Mouse (Mus musculus): ENCODE results near the gene Vtcn1.
"Not testable (repeated sequence)": the region's sequence is repeated elsewhere in the genome, so short reads cannot be mapped to it uniquely, and the experiment has no call there.

The Vtcn1 gene

GRCm38 (mm10) chr3:100825225-100825965 is at the start of gene Vtcn1:
Vtcn1 (plus strand) TSS chr3:100825459.
- DNase-seq: no peak

GRCm38 (mm10) chr3:100776967-100777366 is 48.3 kb upstream of the Vtcn1 start:
- no peak for DNase-seq

- DNase-seq: no peak
These were observed 47.7 kb upstream of the Vtcn1 start for GRCm38 (mm10) chr3:100777568-100777967.

GRCm38 (mm10) chr3:100786076-100786475 is 39.2 kb upstream of the Vtcn1 start:
- no peak for DNase-seq

GRCm38 (mm10) chr3:100791670-100792069 is 33.6 kb upstream of the Vtcn1 start:
- DNase-seq: no peak

GRCm38 (mm10) chr3:100793345-100793744 is 31.9 kb upstream of the Vtcn1 start:
- DNase-seq: no peak

GRCm38 (mm10) chr3:100796571-100796970 is 28.7 kb upstream of the Vtcn1 start:
- no peak for DNase-seq

- DNase-seq: no peak
These were observed 27.8 kb upstream of the Vtcn1 start for GRCm38 (mm10) chr3:100797166-100798145.

- DNase-seq: no peak
These were observed 26.3 kb upstream of the Vtcn1 start for GRCm38 (mm10) chr3:100798872-100799422.

GRCm38 (mm10) chr3:100804975-100805374 is 20.3 kb upstream of the Vtcn1 start:
- DNase-seq: no peak

- DNase-seq: no peak
These were observed 19.3 kb upstream of the Vtcn1 start for GRCm38 (mm10) chr3:100805925-100806324.

- DNase-seq: no peak
These were observed 14.8 kb upstream of the Vtcn1 start for GRCm38 (mm10) chr3:100810461-100810860.

GRCm38 (mm10) chr3:100811836-100812235 is 13.4 kb upstream of the Vtcn1 start:
- DNase-seq: no peak

GRCm38 (mm10) chr3:100815490-100815889 is 9.8 kb upstream of the Vtcn1 start:
- not testable (repeated sequence) for DNase-seq

- DNase-seq: no peak
These were observed 6.5 kb upstream of the Vtcn1 start for GRCm38 (mm10) chr3:100818709-100819108.

GRCm38 (mm10) chr3:100819571-100819970 is 5.7 kb upstream of the Vtcn1 start:
- no peak for DNase-seq

GRCm38 (mm10) chr3:100820852-100821251 is 4.4 kb upstream of the Vtcn1 start:
- no peak for DNase-seq

GRCm38 (mm10) chr3:100821276-100821675 is 4.0 kb upstream of the Vtcn1 start:
- DNase-seq: no peak

GRCm38 (mm10) chr3:100843784-100844183 is 18.5 kb downstream of the Vtcn1 start:
- peak; percentile 33 for DNase-seq

GRCm38 (mm10) chr3:100844366-100844765 is 19.1 kb downstream of the Vtcn1 start:
- no peak for DNase-seq

GRCm38 (mm10) chr3:100848348-100848747 is 23.1 kb downstream of the Vtcn1 start:
- no peak for DNase-seq

GRCm38 (mm10) chr3:100850468-100850867 is 25.2 kb downstream of the Vtcn1 start:
- DNase-seq: no peak

- DNase-seq: peak; percentile 9
These were observed 31.0 kb downstream of the Vtcn1 start for GRCm38 (mm10) chr3:100856050-100856815.

Measured in kidney, postnatal 14 days (tissue).